Mouse (Mus musculus) stomach, postnatal 0 days (tissue): Measurements from ENCODE around the gene St13.

Experiments used
- CTCF ChIP-seq: IDR thresholded peaks from 2 replicates; pipeline ENCODE4 v1.5.1; 2016; ENCODE audit warnings: antibody characterized with exemption, low read depth, mild to moderate bottlenecking, moderate library complexity
- EP300 ChIP-seq: optimal IDR thresholded peaks from 2 replicates; pipeline ENCODE3; 2016; ENCODE audit warnings: antibody characterized with exemption

DNA sequence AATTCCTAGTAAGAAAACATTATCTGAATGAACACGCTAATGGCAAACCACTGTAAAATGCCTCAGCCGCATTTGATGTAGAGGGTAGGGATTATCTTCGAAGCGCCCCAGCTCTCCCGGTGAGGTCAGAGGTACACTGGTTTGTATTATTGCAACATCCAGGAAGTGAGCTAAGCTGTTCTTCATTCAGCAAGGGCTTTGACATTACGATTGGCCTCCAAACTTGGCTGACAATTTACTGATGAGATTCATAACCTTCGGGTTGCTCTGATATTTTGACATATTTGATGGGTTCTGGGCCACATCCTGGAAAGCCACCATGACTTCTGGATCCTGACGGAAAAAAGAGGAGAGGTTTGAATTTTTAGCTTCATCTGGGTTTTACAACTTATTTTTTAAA is 34.6 kb downstream of the St13 start:
- TF ChIP-seq CTCF = no peak
- no peak for TF ChIP-seq EP300
